Mouse (Mus musculus) lung, embryonic 15.5 days (tissue): ENCODE results near the gene Speg. TPM values are rescaled to one million over a fixed set of nuclear protein-coding genes. Genes with fewer than 3 reads are reported as not detected.
A peak's percentile ranks its signal among the peaks of the same experiment; 100 is the strongest.

ENCODE experiments used
- ATAC-seq: fragments of 200-750 bp; cut with Nextera tagmentation; 2 replicates; pipeline ENCODE4 v1.8.0; 2017; ENCODE audit warnings: moderate number of reproducible peaks, borderline replicate concordance; ENCODE audit not compliant: low FRiP score, low TSS enrichment; ENCODE audit errors: extremely low read depth
- H3K27ac ChIP-seq: fragments of 300-500 bp; sonication (generic); 2 replicates; pipeline ENCODE4 v1.5.1; 2015; ENCODE audit warnings: moderate library complexity, mild to moderate bottlenecking, inconsistent platforms
- H3K27me3 ChIP-seq: fragments of 300-500 bp; sonication (generic); 2 replicates; pipeline ENCODE4 v1.6.1; 2015; ENCODE audit warnings: inconsistent platforms
- H3K36me3 ChIP-seq: fragments of 300-500 bp; sonication (generic); 2 replicates; pipeline ENCODE4 v1.6.1; 2015; ENCODE audit warnings: inconsistent platforms
- H3K4me1 ChIP-seq: fragments of 300-500 bp; sonication (generic); 2 replicates; pipeline ENCODE4 v1.6.1; 2015; ENCODE audit warnings: inconsistent platforms
- H3K4me2 ChIP-seq: fragments of 300-500 bp; sonication (generic); 2 replicates; pipeline ENCODE4 v1.6.1; 2015; ENCODE audit warnings: inconsistent platforms, mild to moderate bottlenecking, moderate library complexity
- H3K4me3 ChIP-seq: fragments of 300-500 bp; sonication (generic); 2 replicates; pipeline ENCODE4 v1.5.1; 2015; ENCODE audit warnings: mild to moderate bottlenecking, inconsistent platforms
- H3K9ac ChIP-seq: fragments of 300-500 bp; sonication (generic); 2 replicates; pipeline ENCODE4 v1.6.1; 2015; ENCODE audit warnings: inconsistent platforms
- H3K9me3 ChIP-seq: fragments of 300-500 bp; sonication (generic); 2 replicates; pipeline ENCODE4 v1.6.1; 2016; ENCODE audit warnings: inconsistent platforms
- WGBS: fragments of 180-500 bp; shearing (Covaris S2); methylation state at CpG from one replicate; pipeline ENCODE4 v1.1.7; 2015; 5-methylcytosine and 5-hydroxymethylcytosine counted together
- polyA plus RNA-seq: library from polyadenylated mRNA; unstranded; fragments of >200 nt; fragmentation: Nextera tagmentation; extraction: Ambion mirVana; gene quantifications from 2 replicates; pipeline ENCODE4 v1.2.1, GENCODE M21; 2015

Speg gene
- polyA plus RNA-seq, 1 experiment from 2014 or later: 42.8 TPM

DNA sequence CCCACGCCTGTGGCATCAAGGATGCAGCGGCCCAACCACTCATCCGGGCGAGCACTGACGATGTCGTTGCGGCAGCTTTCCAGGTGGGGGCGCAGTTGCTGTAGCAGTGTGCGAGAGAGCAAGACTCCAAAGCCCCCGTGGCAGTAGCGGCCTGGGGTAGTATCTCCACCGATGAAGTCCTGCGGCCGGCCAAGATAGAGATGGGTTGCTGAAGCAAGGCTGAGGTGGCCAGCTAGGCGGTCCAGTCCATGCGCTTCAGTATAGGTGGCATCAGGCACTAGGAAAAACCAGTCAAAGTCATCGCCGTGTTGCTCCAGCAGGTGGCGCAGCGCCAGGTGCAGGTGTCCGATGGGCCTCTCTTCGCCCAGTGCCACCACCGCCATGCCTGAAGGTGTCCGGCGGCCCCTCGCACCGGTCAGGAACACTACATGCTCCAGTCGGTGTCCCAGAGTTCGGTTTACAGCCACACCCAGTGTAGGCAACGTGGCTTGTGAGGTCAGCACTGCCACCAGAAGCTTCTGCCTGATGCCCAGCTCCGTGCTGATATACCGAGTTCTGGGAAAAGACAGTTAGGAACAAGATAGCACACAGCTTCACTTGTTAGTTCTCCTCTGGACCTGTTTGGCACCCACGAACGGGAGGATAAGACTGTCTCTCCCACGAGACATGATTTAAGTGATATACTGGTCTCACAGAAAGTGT lies 102.3 kb downstream of the Speg start:
- H3K4me3 ChIP-seq: peak overlapping the region; percentile 23
- H3K27me3 ChIP-seq: peaks cover 40% of the 10 kb centered on the region
- no peak overlapping the region for H3K27ac ChIP-seq
- no peak overlapping the region for H3K9ac ChIP-seq
- no peak for ATAC-seq
- H3K36me3 ChIP-seq: peaks cover 26% of the 10 kb centered on the region
- no peaks in the 10 kb centered on the region for H3K9me3 ChIP-seq
- H3K4me1 ChIP-seq: peaks cover 22% of the 10 kb centered on the region
- H3K4me2 ChIP-seq: peak overlapping the region; percentile 85
- 13% methylated on average over 35 of the region's 35 CpGs for WGBS

DNA sequence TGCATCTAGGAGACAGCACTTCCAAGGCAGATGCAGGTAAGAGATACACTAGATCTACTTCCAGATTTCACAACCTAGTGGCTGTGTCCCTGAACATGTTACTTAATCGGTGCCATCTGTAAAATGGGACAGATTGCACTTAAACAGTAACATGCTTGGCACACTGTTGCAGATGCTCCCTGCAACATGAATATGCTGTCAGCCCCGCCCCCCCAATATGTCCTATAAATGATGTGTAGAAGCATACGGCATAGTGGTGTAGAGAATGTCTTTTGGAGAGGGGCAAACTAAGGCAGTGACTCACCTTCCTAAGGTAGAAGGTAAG lies 102.8 kb downstream of the Speg start:
- H3K9me3 ChIP-seq: no peaks in the 10 kb centered on the region
- 33% methylated on average over 3 of the region's 3 CpGs for WGBS
- H3K4me1 ChIP-seq: peaks cover 22% of the 10 kb centered on the region
- no peak overlapping the region for H3K9ac ChIP-seq
- H3K36me3 ChIP-seq: peaks cover 26% of the 10 kb centered on the region
- peak overlapping the region; percentile 88 for H3K4me3 ChIP-seq
- H3K27ac ChIP-seq: no peak overlapping the region; the same call in 1 of the 2 replicates
- ATAC-seq: no peak
- peaks cover 45% of the 10 kb centered on the region for H3K27me3 ChIP-seq
- H3K4me2 ChIP-seq: peak overlapping the region; percentile 85

DNA sequence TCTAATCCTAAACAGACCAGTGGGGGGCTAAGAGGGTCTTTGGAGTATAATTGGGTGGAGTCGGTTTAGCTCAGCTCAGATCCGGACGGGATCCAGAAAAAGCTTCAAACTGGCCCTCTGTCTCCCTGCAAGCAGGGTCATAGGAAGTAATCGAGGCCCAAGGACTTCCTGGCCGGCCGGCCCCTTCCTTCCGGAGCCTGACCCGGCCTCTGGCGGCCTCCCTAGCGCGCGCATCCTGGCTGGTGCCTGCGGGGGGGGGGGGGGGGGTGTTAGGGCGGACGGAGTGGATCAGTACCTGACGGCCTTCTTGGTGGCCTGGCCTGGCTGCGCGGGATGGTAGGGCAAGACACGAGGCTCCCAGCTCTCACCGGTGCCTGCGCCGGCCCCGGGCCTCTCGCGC lies 103.4 kb downstream of the Speg start:
- peak overlapping the region; percentile 88 for H3K4me3 ChIP-seq
- H3K27ac ChIP-seq: peak overlapping the region; percentile 88
- peaks cover 22% of the 10 kb centered on the region for H3K4me1 ChIP-seq
- WGBS: 0% methylated on average over 20 of the region's 25 CpGs
- peak overlapping the region; percentile 85 for H3K4me2 ChIP-seq
- peak overlapping the region; percentile 73 for H3K9ac ChIP-seq
- no peaks in the 10 kb centered on the region for H3K9me3 ChIP-seq
- ATAC-seq: peak; percentile 0; the same call in 1 of the 2 replicates
- H3K36me3 ChIP-seq: peaks cover 25% of the 10 kb centered on the region
- peaks cover 51% of the 10 kb centered on the region for H3K27me3 ChIP-seq

DNA sequence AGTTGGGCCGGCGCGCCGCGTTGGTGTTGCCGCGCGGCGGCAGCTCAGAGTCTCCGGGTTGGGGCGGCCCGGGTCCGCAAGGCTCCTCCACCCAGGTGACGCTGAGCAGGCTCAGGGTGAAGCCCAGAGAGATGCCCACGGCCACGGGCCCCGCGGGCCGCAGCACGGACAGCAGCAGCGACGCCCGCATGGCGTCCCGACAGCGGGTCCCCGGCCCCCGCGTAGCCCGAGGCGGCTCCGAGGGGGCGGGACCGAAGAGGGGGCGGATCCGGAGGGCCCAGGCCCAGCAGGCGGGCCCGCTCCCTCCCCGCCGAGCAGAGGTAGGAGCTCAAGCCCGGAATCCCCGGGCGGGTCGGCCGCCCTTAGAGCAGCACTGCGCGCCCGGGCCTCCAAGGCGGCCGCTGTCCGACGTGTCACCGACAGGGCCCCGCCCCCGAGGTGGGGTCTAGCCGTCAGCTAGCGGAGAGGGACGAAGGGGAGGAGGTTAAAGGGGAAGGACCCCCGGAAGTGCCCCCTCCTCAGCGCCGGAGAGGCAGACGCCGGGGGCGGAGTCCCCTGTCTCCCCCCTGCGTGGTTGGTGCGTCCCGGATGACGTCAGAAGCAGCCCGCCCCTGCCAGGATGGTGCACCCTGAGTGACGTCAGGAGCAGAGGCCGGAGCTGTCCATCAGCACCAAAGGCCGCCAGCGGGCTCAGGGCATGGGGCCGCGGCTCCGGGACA lies 104.0 kb downstream of the Speg start, which contains the start of the genes Chpf and Tmem198:
Gene Chpf, minus strand, starts transcription at position 392 of the 719 bp plus-strand sequence.
Gene Tmem198, plus strand, starts transcription at position 617 of the 719 bp plus-strand sequence.
- Histone ChIP-seq H3K4me1 (peaks cover 22% of the 10 kb centered on the region), H3K9me3 (no peaks in the 10 kb centered on the region), H3K36me3 (peaks cover 20% of the 10 kb centered on the region), H3K27ac (peak within 1 kb of the TSS; percentile 88), H3K27me3 (peaks cover 57% of the 10 kb centered on the region), H3K9ac (peak within 1 kb of the TSS; percentile 73), H3K4me3 (peak within 1 kb of the TSS; percentile 88), H3K4me2 (peak within 1 kb of the TSS; percentile 85)
- ATAC-seq: peak; percentile 92
- WGBS: under 1% methylated on average over 76 of the region's 76 CpGs

DNA sequence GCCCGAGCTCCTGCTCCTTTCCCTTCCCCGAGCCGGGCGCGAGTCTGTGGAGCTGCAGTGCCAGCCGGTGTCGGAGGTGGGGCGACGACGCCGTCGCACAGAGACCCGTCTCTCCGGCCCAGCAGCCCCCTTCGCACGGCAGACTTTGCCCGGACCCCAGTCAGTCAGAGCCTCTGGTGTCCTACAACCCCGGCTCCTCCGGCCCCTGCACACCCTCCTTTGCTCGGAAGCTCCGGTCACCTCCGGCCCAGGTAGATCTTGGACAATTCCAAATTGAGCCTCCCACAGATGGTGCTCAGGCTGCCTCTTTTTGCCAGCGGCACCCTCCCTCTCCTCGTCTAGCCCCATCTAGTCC lies 104.5 kb downstream of the Speg start:
- ATAC-seq: peak; percentile 12; the same call in 1 of the 2 replicates
- Histone ChIP-seq H3K36me3 (peaks cover 17% of the 10 kb centered on the region), H3K4me1 (peaks cover 22% of the 10 kb centered on the region), H3K4me2 (peak overlapping the region; percentile 85), H3K4me3 (peak overlapping the region; percentile 88), H3K27ac (no peak overlapping the region), H3K27me3 (peaks cover 62% of the 10 kb centered on the region), H3K9me3 (no peaks in the 10 kb centered on the region), H3K9ac (no peak overlapping the region)
- WGBS: under 1% methylated on average over 19 of the region's 24 CpGs

DNA sequence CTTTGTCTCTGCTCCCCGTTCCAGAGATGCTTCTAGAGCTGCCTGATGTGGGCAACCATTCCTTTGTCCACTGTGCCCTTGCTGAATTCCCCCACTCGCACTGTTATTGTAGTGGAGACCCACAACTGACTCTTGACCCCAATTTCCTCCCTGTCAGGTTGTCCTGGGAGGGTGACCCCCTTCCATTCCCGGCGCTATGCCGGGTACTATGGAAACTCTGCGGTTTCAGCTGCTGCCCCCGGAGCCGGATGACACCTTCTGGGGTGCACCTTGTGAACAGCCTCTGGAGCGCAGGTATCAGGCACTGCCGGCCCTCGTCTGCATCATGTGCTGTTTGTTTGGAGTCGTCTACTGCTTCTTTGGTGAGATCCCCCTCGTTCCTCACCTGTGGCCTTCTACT lies 104.9 kb downstream of the Speg start:
- Histone ChIP-seq H3K4me1 (peaks cover 22% of the 10 kb centered on the region), H3K9me3 (no peaks in the 10 kb centered on the region), H3K36me3 (peaks cover 13% of the 10 kb centered on the region), H3K4me3 (peak overlapping the region; percentile 88), H3K27me3 (peaks cover 66% of the 10 kb centered on the region), H3K27ac (no peak overlapping the region), H3K4me2 (peak overlapping the region; percentile 85), H3K9ac (no peak overlapping the region)
- no peak for ATAC-seq
- WGBS: 24% methylated on average over 13 of the region's 13 CpGs

DNA sequence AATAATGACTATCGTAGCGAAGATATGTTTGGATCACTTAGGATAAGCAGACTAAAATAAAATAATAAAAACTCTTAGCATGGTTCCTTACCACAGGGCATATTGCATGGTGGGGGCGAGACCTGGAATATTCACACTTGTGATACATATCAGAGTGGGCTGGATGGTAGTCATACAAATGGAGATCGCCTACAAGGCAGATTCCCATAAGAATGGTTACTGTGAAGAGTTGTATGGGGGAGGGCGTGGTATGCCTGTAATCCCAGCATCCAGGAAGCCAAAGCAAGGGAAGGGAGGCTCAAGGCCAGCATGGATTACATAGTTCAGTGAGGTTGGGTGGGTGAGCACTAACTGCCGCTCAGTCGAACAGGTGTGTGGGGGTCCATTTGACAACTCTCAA lies 105.6 kb downstream of the Speg start:
- H3K27ac ChIP-seq: no peak overlapping the region
- no peak overlapping the region for H3K4me2 ChIP-seq
- H3K27me3 ChIP-seq: peaks cover 73% of the 10 kb centered on the region
- no peak overlapping the region for H3K9ac ChIP-seq
- no peak overlapping the region for H3K4me3 ChIP-seq
- 82% methylated on average over 7 of the region's 7 CpGs for WGBS
- no peak for ATAC-seq
- H3K9me3 ChIP-seq: no peaks in the 10 kb centered on the region
- H3K36me3 ChIP-seq: peaks cover 6% of the 10 kb centered on the region
- peaks cover 22% of the 10 kb centered on the region for H3K4me1 ChIP-seq

Other genes with a start within 250 kb of the Speg start
- 0.33 and 0.41 TPM in 2 replicates for gene Slc23a3, start 241.4 kb upstream of the Speg start, polyA plus RNA-seq
- 36.5 and 41.6 TPM in 2 replicates for gene Cnppd1, start 232.6 kb upstream of the Speg start, polyA plus RNA-seq
- gene Retreg2, start 232.5 kb upstream of the Speg start, polyA plus RNA-seq: 48.6 and 49.8 TPM in 2 replicates
- 38.1 and 39.9 TPM in 2 replicates for gene Zfand2b, start 206.7 kb upstream of the Speg start, polyA plus RNA-seq
- 16.1 and 17.1 TPM in 2 replicates for gene Abcb6, start 194.9 kb upstream of the Speg start, polyA plus RNA-seq
- gene Ankzf1, start 183.1 kb upstream of the Speg start, polyA plus RNA-seq: 21.8 and 23.2 TPM in 2 replicates
- 21.9 and 27.6 TPM in 2 replicates for gene Atg9a, start 183.1 kb upstream of the Speg start, polyA plus RNA-seq
- 16.2 and 16.6 TPM in 2 replicates for gene Glb1l, start 164.5 kb upstream of the Speg start, polyA plus RNA-seq
- 136 and 137 TPM in 2 replicates for gene Stk16, start 164.5 kb upstream of the Speg start, polyA plus RNA-seq
- 35.8 and 44.9 TPM in 2 replicates for gene Tuba4a, start 155.4 kb upstream of the Speg start, polyA plus RNA-seq
- not detected in 2 replicates for gene A630095N17Rik, start 143.2 kb upstream of the Speg start, polyA plus RNA-seq
- 30.8 and 33.3 TPM in 2 replicates for gene Dnajb2, start 138.9 kb upstream of the Speg start, polyA plus RNA-seq
- 0.39 and 0.72 TPM in 2 replicates for gene Ptprn, start 110.8 kb upstream of the Speg start, polyA plus RNA-seq
- gene Resp18, start 96.9 kb upstream of the Speg start, polyA plus RNA-seq: 0.91 and 1.4 TPM in 2 replicates
- gene Dnpep, start 57.3 kb upstream of the Speg start, polyA plus RNA-seq: 121 and 124 TPM in 2 replicates
- gene Des, start 15.0 kb upstream of the Speg start, polyA plus RNA-seq: 57.1 and 59.5 TPM in 2 replicates
- gene Gmppa, start 60.6 kb downstream of the Speg start, polyA plus RNA-seq: 80.3 and 88.5 TPM in 2 replicates
- gene Asic4, start 75.1 kb downstream of the Speg start, polyA plus RNA-seq: 0.26 and 0.30 TPM in 2 replicates
- 29.5 and 31.1 TPM in 2 replicates for gene Chpf, start 104.0 kb downstream of the Speg start, polyA plus RNA-seq
- gene Tmem198, start 104.2 kb downstream of the Speg start, polyA plus RNA-seq: 0.65 and 0.82 TPM in 2 replicates
- 74.0 and 77.9 TPM in 2 replicates for gene Obsl1, start 131.2 kb downstream of the Speg start, polyA plus RNA-seq
- 3.6 and 4.6 TPM in 2 replicates for gene Inha, start 131.8 kb downstream of the Speg start, polyA plus RNA-seq
- gene Stk11ip, start 146.2 kb downstream of the Speg start, polyA plus RNA-seq: 20.7 and 20.8 TPM in 2 replicates
- 11.3 and 13.2 TPM in 2 replicates for gene Slc4a3, start 171.0 kb downstream of the Speg start, polyA plus RNA-seq